Mouse (Mus musculus) cerebellum, postnatal 14 days (tissue): Measurements from ENCODE around the gene Polr2l.
"Not testable (repeated sequence)": the region's sequence is repeated elsewhere in the genome, so short reads cannot be mapped to it uniquely, and the experiment has no call there.

Experiments used
- DNase-seq, 2 experiments: peaks; one replicate each; pipeline ENCODE4 v3.0.0; 2021; ENCODE audit warnings: mixed read lengths in 2 of 2

Polr2l gene

GRCm38 (mm10) chr7:141447110-141447991 lies 27.6 kb downstream of the Polr2l start, which contains the start of gene Rplp2:
TSS of gene Rplp2 (plus strand) at chr7:141447370.
- DNase-seq: peak; percentile 93 to 95

DNA sequence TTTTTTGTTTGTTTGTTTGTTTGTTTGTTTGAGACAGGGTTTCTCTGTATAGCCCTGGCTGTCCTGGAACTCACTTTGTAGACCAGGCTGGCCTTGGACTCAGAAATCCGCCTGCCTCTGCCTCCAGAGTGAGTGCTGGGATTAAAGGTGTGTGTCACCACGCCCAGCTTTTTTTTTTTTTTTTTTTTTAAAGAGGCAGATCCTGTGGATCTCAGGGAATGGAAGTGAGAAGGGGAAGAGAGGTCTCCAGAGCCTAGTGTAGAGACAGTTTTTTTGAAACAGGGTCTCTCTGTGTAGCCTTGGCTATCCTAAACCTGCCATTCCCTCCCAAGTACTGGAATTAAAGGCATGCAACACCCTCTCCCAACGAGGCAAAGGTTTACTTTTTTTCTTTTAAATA lies 28.6 kb downstream of the Polr2l start:
- not testable (repeated sequence) for DNase-seq

- peak; percentile 19 to 25 for DNase-seq
Measured at GRCm38 (mm10) chr7:141443828-141444237, 31.1 kb downstream of the Polr2l start, which contains the start of gene Pidd1. TSS of gene Pidd1 (minus strand) at chr7:141444025.

GRCm38 (mm10) chr7:141443081-141443821 lies 31.7 kb downstream of the Polr2l start:
- peak; percentile 27 to 52 for DNase-seq

DNA sequence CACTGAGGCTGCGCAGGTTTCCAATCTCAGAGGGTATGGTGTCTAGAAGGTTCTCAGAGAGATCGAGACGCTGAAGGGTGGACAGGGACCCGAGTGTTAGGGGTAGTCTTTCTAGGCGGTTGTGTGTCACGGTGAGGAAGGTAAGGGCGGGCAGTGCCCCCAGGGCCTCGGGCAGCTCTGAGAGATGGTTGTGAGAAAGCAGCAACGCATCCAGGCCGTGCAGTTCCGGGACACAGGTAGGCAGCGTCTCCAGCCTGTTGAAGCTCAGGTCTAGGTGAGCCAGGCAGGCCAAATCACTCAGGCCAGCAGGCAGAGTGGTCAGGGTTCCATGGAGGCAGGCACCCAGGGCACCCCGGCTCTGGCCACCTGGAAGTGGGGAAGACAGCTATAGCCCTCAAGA lies 32.7 kb downstream of the Polr2l start:
- DNase-seq: no peak

- DNase-seq: peak in 1 of 2 experiments; percentile 15
Measured at GRCm38 (mm10) chr7:141441460-141441859, 33.5 kb downstream of the Polr2l start.

DNA sequence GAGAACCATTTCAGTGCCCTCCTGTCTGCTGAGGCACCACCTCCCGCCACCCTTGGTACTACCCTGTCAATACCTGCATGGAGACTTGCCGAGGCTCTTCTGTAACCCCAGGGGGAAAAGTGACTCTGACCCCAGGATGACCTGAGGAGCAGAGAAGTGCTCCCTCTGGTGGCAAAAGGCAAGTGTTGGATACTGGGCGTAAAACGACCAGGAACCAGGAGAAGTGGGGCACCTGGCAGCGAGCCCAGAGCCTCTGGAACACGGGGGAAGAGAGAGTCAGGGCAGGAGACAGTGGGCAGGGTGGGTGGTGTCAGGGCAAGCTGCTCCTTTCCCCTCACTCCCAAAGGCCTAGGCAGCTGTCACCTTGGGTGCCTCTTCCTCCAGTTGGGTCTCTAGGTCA lies 34.3 kb downstream of the Polr2l start:
- peak; percentile 73 to 87 for DNase-seq

GRCm38 (mm10) chr7:141439811-141440210 lies 35.1 kb downstream of the Polr2l start:
- DNase-seq: peak; percentile 14 to 17

DNA sequence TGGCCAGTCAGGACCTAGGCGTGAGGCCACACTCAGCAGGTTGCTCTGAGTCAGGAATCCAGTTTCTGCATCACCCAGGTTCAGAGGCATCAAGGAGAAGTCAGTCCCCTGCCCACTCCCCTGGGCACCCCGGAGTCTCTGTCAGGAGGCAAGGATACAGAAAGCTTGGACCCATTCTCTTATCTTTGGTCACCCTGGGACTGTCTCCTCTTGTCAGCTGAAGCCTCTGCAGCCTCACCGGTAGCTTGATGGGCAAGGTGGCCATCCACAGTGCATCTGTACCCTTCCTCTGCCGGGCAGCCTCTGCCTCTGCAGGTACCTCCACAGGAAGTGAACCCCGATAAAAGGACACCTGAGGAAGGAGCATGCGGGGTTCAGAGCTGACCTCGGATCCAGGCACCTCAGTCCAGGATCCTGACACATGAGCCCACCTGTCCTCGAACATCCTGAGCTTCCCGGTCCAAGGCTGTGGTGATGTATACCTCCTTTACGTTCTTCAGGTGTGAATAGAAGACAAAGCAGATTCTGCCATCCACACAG lies 35.7 kb downstream of the Polr2l start:
- peak in 1 of 2 experiments; percentile 34 for DNase-seq

DNA sequence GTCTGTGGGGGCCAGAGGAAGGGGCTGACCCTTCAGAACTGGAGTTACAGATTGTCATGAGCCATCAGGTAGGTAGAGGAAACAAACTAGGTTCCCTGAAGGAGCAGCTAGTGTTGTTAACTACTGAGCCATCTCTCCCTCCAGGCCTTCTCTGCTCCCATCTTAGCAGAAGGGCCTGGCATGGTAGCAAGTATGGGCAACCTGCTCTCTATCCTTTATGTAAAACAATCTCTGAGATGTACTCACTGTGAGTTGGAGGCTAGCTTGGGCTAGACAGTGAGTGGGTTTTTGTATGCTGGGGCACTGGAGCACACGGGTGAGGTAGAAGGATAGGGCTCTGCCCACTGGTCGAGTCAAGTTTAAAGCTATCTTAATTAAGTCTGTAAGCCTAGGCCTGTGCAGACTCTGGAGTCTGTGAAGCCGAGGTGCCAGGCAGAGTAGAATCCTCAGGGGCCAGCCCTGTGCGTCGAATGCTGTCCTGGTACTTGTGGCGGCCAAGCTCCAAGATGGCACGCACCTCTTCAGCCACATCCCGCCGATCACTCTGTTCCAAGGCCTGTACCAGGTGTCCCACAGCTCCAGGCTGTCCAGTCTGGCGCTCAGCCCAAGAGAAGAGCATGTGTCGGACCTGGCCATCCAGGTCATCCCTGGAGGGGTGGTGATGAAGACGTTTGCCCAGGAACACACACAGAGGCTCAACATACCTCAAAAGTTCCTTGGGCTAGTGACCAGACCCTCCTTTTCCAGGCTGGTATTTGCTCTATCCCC lies 36.5 kb downstream of the Polr2l start:
- peak; percentile 85 to 90 for DNase-seq

GRCm38 (mm10) chr7:141437178-141438120 lies 37.5 kb downstream of the Polr2l start, which contains the start of gene Slc25a22:
TSS of gene Slc25a22 (minus strand) at chr7:141437892.
- peak; percentile 92 for DNase-seq

GRCm38 (mm10) chr7:141436523-141436892 lies 38.4 kb downstream of the Polr2l start:
- peak; percentile 22 for DNase-seq

GRCm38 (mm10) chr7:141435856-141436522 lies 38.9 kb downstream of the Polr2l start:
- DNase-seq: peak; percentile 29 to 37

GRCm38 (mm10) chr7:141435129-141435855 lies 39.6 kb downstream of the Polr2l start:
- DNase-seq: peak; percentile 79 to 81

DNA sequence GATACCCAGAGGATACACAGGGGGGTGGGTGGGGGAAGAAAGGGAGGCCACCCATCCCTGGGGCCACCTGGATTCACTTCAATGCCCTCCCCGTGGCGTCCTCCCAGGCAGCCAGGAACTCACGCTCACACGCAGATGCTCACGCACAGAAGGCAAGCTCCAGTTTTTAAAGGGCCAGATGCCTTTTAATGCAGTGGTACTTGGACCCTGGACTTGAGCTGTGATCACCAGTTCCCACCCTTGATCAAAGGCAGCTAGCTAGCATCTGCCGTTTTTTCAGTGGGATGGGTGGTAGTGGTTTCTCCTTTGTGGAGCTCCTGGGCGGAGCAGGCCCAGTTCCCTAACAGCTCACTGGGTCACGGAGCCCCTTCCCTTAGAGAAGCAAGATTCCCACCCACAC lies 40.5 kb downstream of the Polr2l start:
- DNase-seq: peak; percentile 77 to 84

GRCm38 (mm10) chr7:141433517-141434400 lies 41.2 kb downstream of the Polr2l start:
- peak; percentile 74 to 77 for DNase-seq

GRCm38 (mm10) chr7:141432741-141433516 lies 42.0 kb downstream of the Polr2l start:
- DNase-seq: peak; percentile 87 to 92

DNA sequence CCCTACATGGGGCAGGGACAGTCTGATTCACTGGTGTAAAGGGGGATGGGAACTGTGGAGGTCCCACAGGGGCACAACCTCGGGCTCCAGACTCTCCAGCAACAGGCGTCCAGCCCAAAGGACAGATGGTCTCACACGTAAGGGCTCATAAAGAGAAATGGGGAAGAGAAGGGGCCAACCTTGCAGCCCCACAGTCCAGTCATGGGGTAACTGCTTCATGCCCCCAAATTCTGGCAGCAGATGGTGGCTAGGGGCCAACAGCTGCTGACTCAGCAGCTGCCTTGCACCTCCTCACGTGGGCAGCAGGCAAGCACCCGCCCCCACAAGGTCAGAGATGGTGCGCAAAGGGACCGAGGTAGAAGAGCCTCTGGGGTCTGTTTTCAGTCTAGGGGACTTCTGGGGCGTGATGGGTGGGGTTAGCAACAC lies 42.7 kb downstream of the Polr2l start:
- peak; percentile 66 to 78 for DNase-seq
